ENCODE assay signal across 39 mouse cellular contexts in genomic region chr2:4967806-4968205, GRCm38 (mm10). TPM values are rescaled to one million over a fixed set of nuclear protein-coding genes. Genes with fewer than 3 reads are reported as not detected.
"Had no signal": no experiment of that assay in that cellular context is flagged by ENCODE, and none has a peak within 500 bp of the region (broad histone marks: within the 10 kb centered on the region; RNA-seq: fewer than 3 reads in every experiment).

No protein-coding gene starts in this region.

- H3K27ac ChIP-seq: limb, embryonic 10.5 days; limb, embryonic 12.5 days; limb, embryonic 13.5 days; limb, embryonic 15.5 days; liver, embryonic 12.5 days; liver, embryonic 13.5 days; liver, embryonic 14.5 days; liver, embryonic 15.5 days; lung, embryonic 15.5 days; macrophage; midbrain, embryonic 10.5 days; midbrain, embryonic 12.5 days; midbrain, embryonic 13.5 days; midbrain, embryonic 15.5 days; neural tube, embryonic 12.5 days had no signal

- DNase-seq: left cerebral cortex, postnatal 4 days; liver; liver, embryonic 13.5 days; liver, postnatal 0 days; lung, adult 2 months; lung, embryonic 14.5 days; lung, postnatal 10 days; lung, postnatal 14 days; lung, postnatal 36 days; lung, postnatal 4 days; midbrain, embryonic 14.5 days had no signal

- H3K4me1 ChIP-seq: limb, embryonic 10.5 days; limb, embryonic 12.5 days; limb, embryonic 13.5 days; limb, embryonic 15.5 days; liver, embryonic 12.5 days; liver, embryonic 13.5 days; liver, embryonic 15.5 days; lung, embryonic 15.5 days; megakaryocyte, embryonic 14.5 days; midbrain, embryonic 10.5 days; midbrain, embryonic 12.5 days; midbrain, embryonic 13.5 days; midbrain, embryonic 15.5 days; neural tube, embryonic 12.5 days had no signal

- H3K4me3 ChIP-seq: limb, embryonic 10.5 days; limb, embryonic 12.5 days; limb, embryonic 13.5 days; limb, embryonic 15.5 days; liver, embryonic 12.5 days; liver, embryonic 13.5 days; liver, embryonic 15.5 days; lung, embryonic 15.5 days; megakaryocyte, embryonic 14.5 days; midbrain, embryonic 10.5 days; midbrain, embryonic 12.5 days; midbrain, embryonic 13.5 days; midbrain, embryonic 15.5 days; myocyte; neural tube, embryonic 12.5 days had no signal

- H3K9me3 ChIP-seq: limb, embryonic 10.5 days; limb, embryonic 13.5 days; limb, embryonic 15.5 days; liver, embryonic 12.5 days; liver, embryonic 13.5 days; liver, embryonic 15.5 days; lung, embryonic 15.5 days; megakaryocyte, embryonic 14.5 days; midbrain, embryonic 10.5 days; midbrain, embryonic 12.5 days; midbrain, embryonic 13.5 days; midbrain, embryonic 15.5 days; neural tube, embryonic 12.5 days had no signal

- H3K36me3 ChIP-seq: limb, embryonic 10.5 days; limb, embryonic 12.5 days; limb, embryonic 13.5 days; limb, embryonic 15.5 days; liver, embryonic 12.5 days; liver, embryonic 13.5 days; liver, embryonic 15.5 days; lung, embryonic 15.5 days; midbrain, embryonic 10.5 days; midbrain, embryonic 12.5 days; midbrain, embryonic 13.5 days; midbrain, embryonic 15.5 days; neural tube, embryonic 12.5 days had no signal

- H3K27me3 ChIP-seq: limb, embryonic 12.5 days; limb, embryonic 13.5 days; limb, embryonic 15.5 days; liver, embryonic 12.5 days; liver, embryonic 13.5 days; liver, embryonic 15.5 days; lung, embryonic 15.5 days; midbrain, embryonic 12.5 days; midbrain, embryonic 13.5 days; midbrain, embryonic 15.5 days; neural tube, embryonic 12.5 days had no signal

- H3K9ac ChIP-seq: limb, embryonic 12.5 days; limb, embryonic 13.5 days; limb, embryonic 15.5 days; liver, embryonic 12.5 days; liver, embryonic 13.5 days; liver, embryonic 14.5 days; liver, embryonic 15.5 days; liver, postnatal 0 days; lung, embryonic 14.5 days; lung, embryonic 15.5 days; midbrain, embryonic 12.5 days; midbrain, embryonic 13.5 days; midbrain, embryonic 15.5 days; neural tube, embryonic 12.5 days had no signal

- ATAC-seq: liver, embryonic 12.5 days; liver, postnatal 0 days; lung, postnatal 0 days; midbrain, embryonic 13.5 days; midbrain, embryonic 15.5 days; midbrain, embryonic 16.5 days had no signal

- H3K4me2 ChIP-seq: limb, embryonic 12.5 days; limb, embryonic 13.5 days; limb, embryonic 15.5 days; liver, embryonic 11.5 days; liver, embryonic 12.5 days; liver, embryonic 13.5 days; liver, embryonic 15.5 days; lung, embryonic 14.5 days; lung, embryonic 15.5 days; midbrain, embryonic 11.5 days; midbrain, embryonic 12.5 days; midbrain, embryonic 13.5 days; midbrain, embryonic 15.5 days; neural tube, embryonic 12.5 days had no signal

RNA-seq across cellular contexts. Expression of gene Ucma, which starts 8.1 kb away (rescaled TPM):
- total RNA-seq: liver, adult 2 months; megakaryocyte progenitor cell, adult 5-6 weeks; megakaryocyte, adult 5-6 weeks; megakaryocyte-erythroid progenitor cell, adult 5-6 weeks; monocyte, adult 5-6 weeks had no signal
- polyA plus RNA-seq: limb, embryonic 10.5 days; limb, embryonic 11.5 days; limb, embryonic 12.5 days; liver, adult 2 months; liver, embryonic 11.5 days; liver, embryonic 12.5 days; liver, embryonic 13.5 days; liver, embryonic 14.5 days; liver, embryonic 16.5 days; liver, postnatal 0 days; lung, embryonic 14.5 days; lung, embryonic 16.5 days; lung, postnatal 0 days; macrophage; midbrain, embryonic 10.5 days; midbrain, embryonic 11.5 days; midbrain, embryonic 12.5 days; midbrain, embryonic 13.5 days; neural tube, embryonic 12.5 days had no signal
